In the genomic region with DNA sequence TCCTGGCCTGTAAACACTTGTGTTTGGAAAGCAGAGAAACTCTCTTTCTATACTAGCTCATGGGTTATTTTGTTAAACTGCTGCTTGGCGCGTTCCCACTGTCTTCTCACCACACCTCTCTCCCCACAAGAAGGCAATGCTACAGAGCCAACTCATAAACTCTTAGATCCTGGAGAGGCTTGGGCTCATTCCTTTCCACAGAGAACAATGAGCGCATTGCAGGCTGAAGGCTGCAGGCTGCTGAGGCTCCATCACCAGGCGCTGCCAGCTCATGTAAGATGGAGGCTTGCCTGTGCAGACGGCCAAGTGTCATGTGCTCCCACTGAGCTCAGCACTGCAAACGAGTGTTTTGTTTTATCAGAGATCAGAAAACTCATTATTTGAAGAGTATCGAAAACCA, we compare ENCODE assay signal across 21 mouse cellular contexts. TPM values are rescaled to one million over a fixed set of nuclear protein-coding genes. Genes with fewer than 3 reads are reported as not detected.
A peak's percentile ranks its signal among the peaks of the same experiment; 100 is the strongest.
DNase-seq lines count a peak whose midpoint lies in the region; ATAC-seq lines count a peak whose summit lies in the region.
"Had no signal": no experiment of that assay in that cellular context is flagged by ENCODE, and none has a peak within 500 bp of the region (broad histone marks: within the 10 kb centered on the region; RNA-seq: fewer than 3 reads in every experiment).

No protein-coding gene starts in this region.

- H3K9me3 ChIP-seq in forebrain, embryonic 14.5 days (replicated peaks; ENCODE audit: control insufficient read depth, low read length), result no peaks in the 10 kb centered on the region
- no peaks in the 10 kb centered on the region for H3K9me3 ChIP-seq in forebrain, embryonic 16.5 days (ENCODE audit: control insufficient read depth, low read length)
- H3K9me3 ChIP-seq in heart, embryonic 14.5 days (ENCODE audit: control insufficient read depth, low read length), result no peaks in the 10 kb centered on the region
- no peaks in the 10 kb centered on the region for H3K9me3 ChIP-seq in embryonic facial prominence, embryonic 13.5 days
- no peaks in the 10 kb centered on the region for H3K9me3 ChIP-seq in limb, embryonic 13.5 days
- H3K9me3 ChIP-seq: hindbrain, embryonic 15.5 days; kidney, embryonic 15.5 days; midbrain, embryonic 13.5 days; neural tube, embryonic 12.5 days had no signal

- H3K9ac ChIP-seq in forebrain, embryonic 14.5 days (ENCODE audit: low read length), result no peak overlapping the region
- no peak overlapping the region for H3K9ac ChIP-seq in forebrain, embryonic 16.5 days (replicated peaks; ENCODE audit: low read depth, low read length)
- H3K9ac ChIP-seq in heart, embryonic 14.5 days (ENCODE audit: low read length), result no peak overlapping the region
- H3K9ac ChIP-seq in embryonic facial prominence, embryonic 13.5 days, result no peak overlapping the region
- no peak overlapping the region for H3K9ac ChIP-seq in limb, embryonic 13.5 days
- H3K9ac ChIP-seq: forebrain, postnatal 0 days; hindbrain, embryonic 15.5 days; kidney, embryonic 15.5 days; midbrain, embryonic 13.5 days; neural tube, embryonic 12.5 days had no signal

- H3K27me3 ChIP-seq in forebrain, embryonic 14.5 days (replicated peaks; ENCODE audit: control insufficient read depth, insufficient read depth, low read length), result no peaks in the 10 kb centered on the region
- H3K27me3 ChIP-seq in forebrain, embryonic 16.5 days (replicated peaks; ENCODE audit: control insufficient read depth, insufficient read depth, low read length), result no peaks in the 10 kb centered on the region
- H3K27me3 ChIP-seq in heart, embryonic 14.5 days (ENCODE audit: control insufficient read depth, insufficient read depth, low read length), result peaks cover 2% of the 10 kb centered on the region; the same call in 1 of the 2 replicates
- no peaks in the 10 kb centered on the region for H3K27me3 ChIP-seq in embryonic facial prominence, embryonic 13.5 days
- no peaks in the 10 kb centered on the region for H3K27me3 ChIP-seq in limb, embryonic 13.5 days
- H3K27me3 ChIP-seq: hindbrain, embryonic 15.5 days; neural tube, embryonic 12.5 days had no signal

- no peak overlapping the region for H3K27ac ChIP-seq in forebrain, embryonic 14.5 days (ENCODE audit: low read depth, low read length)
- no peak overlapping the region for H3K27ac ChIP-seq in forebrain, embryonic 16.5 days (ENCODE audit: low read length)
- peak overlapping the region; percentile 85 to 92 for H3K27ac ChIP-seq in heart, embryonic 14.5 days (replicated peaks in 1 of 2; ENCODE audit: control insufficient read depth in 1 of 2, insufficient read depth in 1 of 2, low read depth in 2 of 2, low read length in 2 of 2)
- H3K27ac ChIP-seq in embryonic facial prominence, embryonic 13.5 days, result 0 out of 2 replicates have a peak overlapping the region, but pooled peaks have one; percentile 0
- peak overlapping the region; percentile 85 for H3K27ac ChIP-seq in limb, embryonic 13.5 days
- H3K27ac ChIP-seq: hindbrain, embryonic 15.5 days; midbrain, embryonic 13.5 days; neural tube, embryonic 12.5 days had no signal

- no peak for ATAC-seq in forebrain, embryonic 14.5 days
- no peak for ATAC-seq in forebrain, embryonic 16.5 days
- ATAC-seq in heart, embryonic 14.5 days (ENCODE audit: insufficient number of reproducible peaks, insufficient read depth, low FRiP score, low read depth), result no peak
- ATAC-seq in embryonic facial prominence, embryonic 13.5 days (ENCODE audit: insufficient number of reproducible peaks, insufficient read depth, low FRiP score, low TSS enrichment, low read depth), result no peak
- ATAC-seq in limb, embryonic 13.5 days (ENCODE audit: low FRiP score, low read depth), result peak; percentile 24; the same call in 1 of the 2 replicates
- ATAC-seq: forebrain, postnatal 0 days; intestine, postnatal 0 days; midbrain, embryonic 13.5 days; Patski had no signal

- no peak overlapping the region for H3K4me3 ChIP-seq in forebrain, embryonic 14.5 days (ENCODE audit: low read depth, low read length)
- H3K4me3 ChIP-seq in forebrain, embryonic 16.5 days (replicated peaks; ENCODE audit: low read length), result no peak overlapping the region
- H3K4me3 ChIP-seq in heart, embryonic 14.5 days (ENCODE audit: control insufficient read depth in 1 of 2, insufficient read depth in 1 of 2, low read depth in 1 of 2, low read length in 2 of 2), result no peak overlapping the region
- H3K4me3 ChIP-seq in embryonic facial prominence, embryonic 13.5 days, result no peak overlapping the region
- H3K4me3 ChIP-seq in limb, embryonic 13.5 days, result no peak overlapping the region
- H3K4me3 ChIP-seq: hindbrain, embryonic 15.5 days; kidney, embryonic 15.5 days; midbrain, embryonic 13.5 days; neural tube, embryonic 12.5 days had no signal

- no peaks in the 10 kb centered on the region for H3K4me1 ChIP-seq in forebrain, embryonic 14.5 days (ENCODE audit: control insufficient read depth, insufficient read depth, low read length)
- H3K4me1 ChIP-seq in forebrain, embryonic 16.5 days (replicated peaks; ENCODE audit: control insufficient read depth, insufficient read depth, low read length), result no peaks in the 10 kb centered on the region
- peaks cover 35 to 46% of the 10 kb centered on the region in 2 experiments for H3K4me1 ChIP-seq in heart, embryonic 14.5 days (ENCODE audit: control insufficient read depth in 2 of 2, insufficient read depth in 2 of 2, low read length in 2 of 2)
- peaks cover 47% of the 10 kb centered on the region for H3K4me1 ChIP-seq in embryonic facial prominence, embryonic 13.5 days
- H3K4me1 ChIP-seq in limb, embryonic 13.5 days, result peaks cover 82% of the 10 kb centered on the region

- no peak overlapping the region for H3K4me2 ChIP-seq in forebrain, embryonic 14.5 days (ENCODE audit: low read length)
- H3K4me2 ChIP-seq in forebrain, embryonic 16.5 days (ENCODE audit: low read length), result no peak overlapping the region
- H3K4me2 ChIP-seq in heart, embryonic 14.5 days (ENCODE audit: low read length), result 0 out of 2 replicates have a peak overlapping the region, but pooled peaks have one; percentile 16
- no peak overlapping the region for H3K4me2 ChIP-seq in embryonic facial prominence, embryonic 13.5 days
- no peak overlapping the region for H3K4me2 ChIP-seq in limb, embryonic 13.5 days (replicated peaks)
- H3K4me2 ChIP-seq: hindbrain, embryonic 15.5 days; kidney, embryonic 15.5 days; midbrain, embryonic 13.5 days; neural tube, embryonic 12.5 days had no signal

- DNase-seq in forebrain, embryonic 14.5 days (ENCODE audit: low spot score), result peak; percentile 27
- DNase-seq in heart, adult 18-20 months, result no peak
- no peak for DNase-seq in ovary, postnatal 36 days (ENCODE audit: low spot score)
- DNase-seq in testis, postnatal 10 days (ENCODE audit: low spot score), result no peak
- DNase-seq: adrenal gland, adult 8-10 months; cerebellum, adult 18-20 months; cerebellum, postnatal 36 days; forebrain, postnatal 0 days; liver; lung, postnatal 10 days; right cerebral cortex, adult 18-20 months had no signal

- H3K36me3 ChIP-seq in forebrain, embryonic 14.5 days (ENCODE audit: control insufficient read depth, insufficient read depth, low read length), result no peaks in the 10 kb centered on the region
- H3K36me3 ChIP-seq in forebrain, embryonic 16.5 days (ENCODE audit: control insufficient read depth, insufficient read depth), result no peaks in the 10 kb centered on the region
- no peaks in the 10 kb centered on the region for H3K36me3 ChIP-seq in heart, embryonic 14.5 days (ENCODE audit: control insufficient read depth, insufficient read depth, low read length)
- no peaks in the 10 kb centered on the region for H3K36me3 ChIP-seq in embryonic facial prominence, embryonic 13.5 days
- H3K36me3 ChIP-seq in limb, embryonic 13.5 days, result no peaks in the 10 kb centered on the region
- H3K36me3 ChIP-seq: hindbrain, embryonic 15.5 days; kidney, embryonic 15.5 days; midbrain, embryonic 13.5 days; neural tube, embryonic 12.5 days had no signal

- 59% methylated on average over 7 of the region's 7 CpGs for WGBS in forebrain, embryonic 14.5 days
- 61% methylated on average over 7 of the region's 7 CpGs for WGBS in forebrain, embryonic 16.5 days
- 75% methylated on average over 7 of the region's 7 CpGs for WGBS in heart, embryonic 14.5 days
- WGBS in embryonic facial prominence, embryonic 13.5 days, result 55% methylated on average over 7 of the region's 7 CpGs
- 30% methylated on average over 7 of the region's 7 CpGs for WGBS in limb, embryonic 13.5 days

RNA-seq across cellular contexts. Expression of a gene that starts 19.5 kb away (rescaled TPM):
- 422 and 438 TPM in 2 replicates for polyA plus RNA-seq in forebrain, embryonic 14.5 days (2014; fragmentation: Nextera tagmentation; extraction: Ambion mirVana)
- polyA plus RNA-seq in forebrain, embryonic 16.5 days (2015; fragmentation: Nextera tagmentation; extraction: Ambion mirVana), result 370 and 392 TPM in 2 replicates
- polyA plus RNA-seq in heart, embryonic 14.5 days (2014; fragmentation: Nextera tagmentation; extraction: Ambion mirVana), result 102 and 107 TPM in 2 replicates
- 10 to 100 TPM; 47.2 to 58.4 TPM for total RNA-seq in heart, adult 18-20 months (2021)
- polyA plus RNA-seq in embryonic facial prominence, embryonic 13.5 days (2015; fragmentation: Nextera tagmentation; extraction: Ambion mirVana), result 338 and 383 TPM in 2 replicates
- 422 and 433 TPM in 2 replicates for polyA plus RNA-seq in limb, embryonic 13.5 days (2015; fragmentation: Nextera tagmentation; extraction: Ambion mirVana)

RNA-seq across cellular contexts. Expression of a gene that starts 23.0 kb away (rescaled TPM):
- 0.42 and 0.58 TPM in 2 replicates for polyA plus RNA-seq in forebrain, embryonic 14.5 days (2014; fragmentation: Nextera tagmentation; extraction: Ambion mirVana)
- polyA plus RNA-seq in forebrain, embryonic 16.5 days (2015; fragmentation: Nextera tagmentation; extraction: Ambion mirVana), result 0.91 and 1.2 TPM in 2 replicates
- 0.28 and 0.58 TPM in 2 replicates for polyA plus RNA-seq in heart, embryonic 14.5 days (2014; fragmentation: Nextera tagmentation; extraction: Ambion mirVana)
- total RNA-seq in heart, adult 18-20 months (2021), result 1 to 10 TPM in 1 of 2 experiments, under 1 TPM in 1; 0.69 to 1.1 TPM
- 1.1 and 1.7 TPM in 2 replicates for polyA plus RNA-seq in embryonic facial prominence, embryonic 13.5 days (2015; fragmentation: Nextera tagmentation; extraction: Ambion mirVana)
- 1.5 and 1.7 TPM in 2 replicates for polyA plus RNA-seq in limb, embryonic 13.5 days (2015; fragmentation: Nextera tagmentation; extraction: Ambion mirVana)
- polyA plus RNA-seq: Patski had no signal

Comparison
In these comparisons a context has a peak if more than half of its experiments do, and no peak if none do; other contexts are left out.
1. H3K27ac ChIP-seq: peak in heart, embryonic 14.5 days (2 of 2), embryonic facial prominence, embryonic 13.5 days (single experiment) and limb, embryonic 13.5 days (single experiment); none in forebrain, embryonic 14.5 days (single experiment) and forebrain, embryonic 16.5 days (single experiment).